Mouse (Mus musculus) intestine, embryonic 14.5 days (tissue): ENCODE data around the gene Lamb3. TPM values are rescaled to one million over a fixed set of nuclear protein-coding genes. Genes with fewer than 3 reads are reported as not detected.
A peak's percentile ranks its signal among the peaks of the same experiment; 100 is the strongest.

Experiments
- ATAC-seq: fragments of 200-750 bp; cut with Nextera tagmentation; replicated peaks from 2 replicates; pipeline ENCODE4 v1.8.0; 2017; ENCODE audit warnings: low read depth, moderate number of reproducible peaks, moderate TSS enrichment, moderate library complexity; ENCODE audit not compliant: low FRiP score, low TSS enrichment
- DNase-seq: peaks from one replicate; pipeline ENCODE4 v3.0.0-alpha.2; 2018; ENCODE audit warnings: low spot score
- H3K27ac ChIP-seq: fragments of 300-500 bp; sonication (generic); 2 replicates; pipeline ENCODE4 v1.5.1; 2014; ENCODE audit warnings: low read depth, mild to moderate bottlenecking, control low read depth
- H3K27me3 ChIP-seq: fragments of 300-500 bp; sonication (generic); replicated peaks from 2 replicates; pipeline ENCODE4 v1.6.1; 2014; ENCODE audit warnings: low read length, control low read depth; ENCODE audit not compliant: control insufficient read depth, insufficient read depth
- H3K36me3 ChIP-seq: fragments of 300-500 bp; sonication (generic); 2 replicates; pipeline ENCODE4 v1.6.1; 2014; ENCODE audit warnings: low read length, control low read depth; ENCODE audit not compliant: control insufficient read depth, insufficient read depth
- H3K4me1 ChIP-seq: fragments of 300-500 bp; sonication (generic); replicated peaks from 2 replicates; pipeline ENCODE4 v1.6.1; 2014; ENCODE audit warnings: low read length, control low read depth, mixed read lengths; ENCODE audit not compliant: control insufficient read depth, insufficient read depth
- H3K4me2 ChIP-seq: fragments of 300-500 bp; sonication (generic); 2 replicates; pipeline ENCODE4 v1.6.1; 2014; ENCODE audit warnings: low read length
- H3K4me3 ChIP-seq: fragments of 300-500 bp; sonication (generic); 2 replicates; pipeline ENCODE4 v1.5.1; 2014; ENCODE audit warnings: low read depth, low read length, control low read depth, mixed read lengths
- H3K9ac ChIP-seq: fragments of 300-500 bp; sonication (generic); 2 replicates; pipeline ENCODE4 v1.6.1; 2014; ENCODE audit warnings: mild to moderate bottlenecking, low read length
- H3K9me3 ChIP-seq: fragments of 300-500 bp; sonication (generic); 2 replicates; pipeline ENCODE4 v1.6.1; 2016; ENCODE audit warnings: low read length, control low read depth; ENCODE audit not compliant: control insufficient read depth
- WGBS: fragments of 180-500 bp; shearing (Covaris S2); extraction: QIAGEN DNeasy Blood & Tissue Kit; methylation state at CpG from one replicate; pipeline ENCODE4 v1.1.7; 2014; 5-methylcytosine and 5-hydroxymethylcytosine counted together
- polyA plus RNA-seq: library from polyadenylated mRNA; unstranded; fragments of >200 nt; fragmentation: Nextera tagmentation; extraction: Ambion mirVana; gene quantifications from 2 replicates; pipeline ENCODE4 v1.2.1, GENCODE M21; 2014

Lamb3 gene
- polyA plus RNA-seq, 1 experiment from 2014 or later = 4.0 TPM

DNA sequence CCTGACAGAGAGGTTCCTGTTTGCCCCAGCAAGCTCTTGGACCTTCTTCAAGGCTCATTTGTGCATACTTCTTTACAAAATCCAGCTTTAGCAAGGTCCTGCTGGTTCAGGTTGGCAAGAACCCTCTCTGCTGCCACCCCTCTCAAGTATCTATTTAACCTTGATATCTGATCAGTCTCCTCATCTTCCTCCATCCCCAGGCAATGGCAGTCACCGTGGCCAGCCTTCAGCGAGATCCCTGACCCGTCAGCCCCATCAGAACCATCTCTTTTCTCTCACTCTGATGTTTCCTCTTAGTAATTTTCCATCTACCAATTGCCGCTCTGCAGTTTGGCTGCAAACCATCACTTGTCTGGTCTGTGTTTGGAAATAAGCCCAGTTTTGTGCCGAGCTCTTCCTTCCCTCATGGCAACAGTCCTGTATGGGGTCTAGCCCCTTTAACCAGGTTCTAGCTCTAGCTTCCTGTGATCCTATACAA is 49.2 kb downstream of the Lamb3 start:
- whole genome bisulfite sequencing = 44% methylated on average over 5 of the region's 5 CpGs
- Histone ChIP-seq H3K4me3 (no peak overlapping the region), H3K4me2 (no peak overlapping the region), H3K27ac (0 out of 2 replicates have a peak overlapping the region, but pooled peaks have one; percentile 23), H3K9ac (no peak overlapping the region), H3K4me1 (0 out of 2 replicates have a peak, but pooled peaks cover under 1% of the 10 kb centered on the region), H3K9me3 (no peaks in the 10 kb centered on the region), H3K27me3 (no peaks in the 10 kb centered on the region), H3K36me3 (no peaks in the 10 kb centered on the region)
- no peak for ATAC-seq
- DNase-seq = no peak

GRCm38 (mm10) chr1:193259559-193259958 is 52.1 kb downstream of the Lamb3 start:
- H3K4me2 ChIP-seq = no peak overlapping the region
- no peaks in the 10 kb centered on the region for H3K36me3 ChIP-seq
- H3K9ac ChIP-seq = no peak overlapping the region
- H3K4me3 ChIP-seq = no peak overlapping the region
- H3K27me3 ChIP-seq = no peaks in the 10 kb centered on the region
- H3K9me3 ChIP-seq = no peaks in the 10 kb centered on the region
- no peak for ATAC-seq
- H3K27ac ChIP-seq = no peak overlapping the region
- H3K4me1 ChIP-seq = 0 out of 2 replicates have a peak, but pooled peaks cover 12% of the 10 kb centered on the region
- WGBS = 79% methylated on average over 9 of the region's 9 CpGs
- DNase-seq = no peak

DNA sequence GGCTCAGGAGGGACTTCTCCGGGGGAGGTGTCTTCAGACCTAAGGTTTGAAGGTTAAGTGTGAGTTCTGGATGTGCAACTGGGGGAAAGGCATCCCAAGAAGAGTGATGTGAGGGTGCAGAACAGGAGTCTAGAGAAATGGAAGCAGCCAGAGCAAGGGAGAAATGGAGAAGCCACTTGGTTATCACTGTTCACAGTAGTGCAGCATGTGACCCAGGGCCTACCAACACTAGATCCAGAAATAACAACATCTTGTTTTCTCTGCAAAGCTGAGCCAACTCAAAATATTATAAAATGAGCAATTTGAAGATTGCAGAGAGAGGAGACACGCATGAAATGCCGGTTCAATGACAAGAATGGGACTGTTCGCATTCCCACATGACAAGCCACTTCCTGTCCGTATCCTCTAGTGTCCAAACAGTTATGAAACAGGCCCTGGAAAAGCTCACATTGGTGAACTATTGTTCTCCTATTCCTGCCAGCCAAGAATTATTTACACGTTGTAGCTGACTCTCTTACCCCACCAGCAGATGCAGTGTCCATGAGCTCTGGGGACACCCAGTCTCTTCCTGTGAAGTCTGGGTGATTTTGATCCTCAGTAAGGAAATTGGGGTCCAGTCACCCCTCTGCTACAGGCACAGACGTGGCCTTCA is 54.5 kb downstream of the Lamb3 start:
- 45% methylated on average over 7 of the region's 7 CpGs for WGBS
- no peak for DNase-seq

DNA sequence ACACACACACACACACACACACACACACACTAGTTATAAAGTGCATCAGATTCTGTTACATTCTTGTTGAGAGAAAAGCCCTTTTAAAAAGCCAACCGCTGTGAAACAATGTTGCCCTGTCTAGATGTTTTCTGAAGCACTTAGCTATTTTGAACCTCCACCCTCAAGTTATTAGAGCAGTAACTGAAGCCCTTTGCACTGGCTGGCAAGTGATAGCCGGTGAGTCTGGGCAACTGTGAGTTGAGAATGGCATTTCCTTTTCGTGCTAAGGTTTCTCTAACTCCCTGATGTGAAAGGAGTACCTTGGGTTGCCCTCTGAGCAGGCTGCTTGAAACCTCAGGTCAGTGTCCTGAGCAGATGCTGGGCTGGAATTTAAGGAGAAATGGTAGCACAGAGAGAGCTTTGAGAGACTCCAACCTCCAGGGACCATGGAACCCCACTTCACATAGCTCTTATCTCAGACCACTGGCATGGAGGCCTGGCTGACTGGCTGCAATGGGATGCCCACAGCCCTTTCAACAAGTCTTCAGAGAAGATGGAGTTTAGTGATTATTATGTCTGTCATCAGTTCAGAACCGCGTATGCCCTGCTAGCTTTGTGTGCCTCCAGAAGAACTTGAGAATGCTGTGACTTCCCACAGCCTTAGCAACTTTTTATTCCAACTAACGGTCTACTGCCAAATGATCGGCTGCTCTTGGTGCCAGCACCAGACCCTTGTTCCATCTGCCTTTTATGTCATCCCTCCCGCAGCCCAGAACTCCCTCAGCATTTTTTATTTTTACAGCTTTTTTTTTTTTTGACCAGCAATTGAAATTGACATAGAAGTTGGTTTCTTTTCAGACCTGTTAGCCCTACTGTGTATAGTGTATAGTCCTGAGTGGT is 55.8 kb downstream of the Lamb3 start:
- Histone ChIP-seq H3K4me2 (no peak overlapping the region), H3K9ac (no peak overlapping the region), H3K27me3 (no peaks in the 10 kb centered on the region), H3K4me1 (0 out of 2 replicates have a peak, but pooled peaks cover 12% of the 10 kb centered on the region), H3K9me3 (no peaks in the 10 kb centered on the region), H3K4me3 (no peak overlapping the region), H3K27ac (no peak overlapping the region), H3K36me3 (no peaks in the 10 kb centered on the region)
- 83% methylated on average over 8 of the region's 8 CpGs for WGBS
- ATAC-seq (no peak), DNase-seq (no peak)

More for the DNA sequence above, 54.5 kb downstream of the Lamb3 start:
- H3K9ac ChIP-seq = no peak overlapping the region
- no peak overlapping the region for H3K4me3 ChIP-seq
- no peaks in the 10 kb centered on the region for H3K27me3 ChIP-seq
- no peaks in the 10 kb centered on the region for H3K36me3 ChIP-seq
- H3K4me2 ChIP-seq = no peak overlapping the region
- H3K27ac ChIP-seq = no peak overlapping the region
- H3K4me1 ChIP-seq = 0 out of 2 replicates have a peak, but pooled peaks cover 12% of the 10 kb centered on the region
- no peaks in the 10 kb centered on the region for H3K9me3 ChIP-seq
- no peak for ATAC-seq

GRCm38 (mm10) chr1:193263955-193264598 is 56.6 kb downstream of the Lamb3 start, which contains the start of gene Hsd11b1:
TSS of gene Hsd11b1 (minus strand) at chr1:193264075.
- DNase-seq (no peak), ATAC-seq (no peak)
- H3K9me3 ChIP-seq = no peaks in the 10 kb centered on the region
- WGBS = 65% methylated on average over 5 of the region's 5 CpGs
- no peak within 1 kb of the TSS for H3K9ac ChIP-seq
- H3K4me3 ChIP-seq = no peak within 1 kb of the TSS
- no peak within 1 kb of the TSS for H3K27ac ChIP-seq
- H3K4me2 ChIP-seq = no peak within 1 kb of the TSS
- H3K36me3 ChIP-seq = no peaks in the 10 kb centered on the region
- H3K4me1 ChIP-seq = 0 out of 2 replicates have a peak, but pooled peaks cover 12% of the 10 kb centered on the region
- no peaks in the 10 kb centered on the region for H3K27me3 ChIP-seq

- H3K27ac ChIP-seq = no peak overlapping the region
- no peak overlapping the region for H3K9ac ChIP-seq
- DNase-seq (no peak), ATAC-seq (no peak)
- no peaks in the 10 kb centered on the region for H3K27me3 ChIP-seq
- 0 out of 2 replicates have a peak, but pooled peaks cover 12% of the 10 kb centered on the region for H3K4me1 ChIP-seq
- H3K4me3 ChIP-seq = no peak overlapping the region
- H3K36me3 ChIP-seq = no peaks in the 10 kb centered on the region
- no peak overlapping the region for H3K4me2 ChIP-seq
- H3K9me3 ChIP-seq = no peaks in the 10 kb centered on the region
Observed at GRCm38 (mm10) chr1:193265734-193266133, 58.2 kb downstream of the Lamb3 start.

DNA sequence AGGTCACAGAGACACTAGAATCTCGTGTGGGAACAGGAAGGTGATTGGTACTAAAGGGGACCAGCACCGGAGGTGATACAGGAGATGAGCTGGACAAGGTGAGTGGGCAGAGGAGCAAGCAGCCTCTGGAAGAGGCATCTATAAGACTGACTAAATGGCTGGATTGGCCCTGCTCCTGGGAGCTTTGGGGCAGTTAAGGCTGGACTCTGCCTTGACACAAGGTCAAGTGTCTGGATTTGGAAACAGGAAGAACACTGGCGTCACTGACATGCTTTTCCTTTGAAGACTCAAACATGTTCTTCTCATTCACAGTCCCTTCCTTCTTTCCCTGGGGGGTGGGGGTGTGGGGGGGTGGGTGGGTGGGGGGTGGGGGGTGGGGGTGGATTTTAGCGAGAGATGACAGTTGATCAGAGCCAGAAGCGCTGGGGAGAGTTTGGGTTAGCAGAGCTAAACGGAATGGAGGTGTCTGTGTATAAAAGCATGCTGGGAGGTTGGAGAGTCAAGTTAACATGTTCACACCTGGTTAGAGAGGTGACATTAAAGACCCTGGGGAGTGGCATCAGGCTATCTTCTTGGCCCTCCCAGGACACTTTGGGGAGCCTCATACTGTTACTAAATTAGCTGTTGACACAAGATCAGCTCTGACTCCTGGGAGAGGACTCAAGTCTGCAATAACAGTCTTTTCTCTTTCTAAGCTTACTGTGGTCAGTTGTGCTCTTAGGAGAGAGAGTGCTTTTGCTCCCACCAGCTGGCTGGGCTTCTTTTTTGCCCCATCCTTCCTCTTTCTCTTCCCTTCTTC is 63.7 kb downstream of the Lamb3 start:
- Histone ChIP-seq H3K27me3 (no peaks in the 10 kb centered on the region), H3K4me3 (peak overlapping the region; percentile 44; the same call in 1 of the 2 replicates), H3K36me3 (no peaks in the 10 kb centered on the region), H3K27ac (no peak overlapping the region), H3K4me1 (peaks cover 11% of the 10 kb centered on the region), H3K9me3 (no peaks in the 10 kb centered on the region), H3K9ac (no peak overlapping the region), H3K4me2 (peak overlapping the region; percentile 73)
- WGBS = 48% methylated on average over 6 of the region's 6 CpGs
- DNase-seq = no peak
- ATAC-seq = no peak
